Mouse (Mus musculus) adrenal gland, postnatal 36 days (tissue): ENCODE data around the gene Pdpk1. TPM values are rescaled to one million over a fixed set of nuclear protein-coding genes. Genes with fewer than 3 reads are reported as not detected.
A peak's percentile ranks its signal among the peaks of the same experiment; 100 is the strongest.

Source experiments
- DNase-seq, 2 experiments: peaks; one replicate each; pipeline ENCODE4 v3.0.0; 2021; ENCODE audit warnings: mixed read lengths in 1 of 2
- total RNA-seq, 2 experiments: library from RNA; stranded (reverse); gene quantifications; 2 replicates each; pipeline ENCODE4 v1.2.3; 2021

Gene Pdpk1
- total RNA-seq, 2 experiments from 2014 or later, result 55.5 to 59.7 TPM

GRCm38 (mm10) chr17:24037844-24038243, 112.9 kb downstream of the Pdpk1 start, which contains the start of gene Prss27:
TSS of gene Prss27 (plus strand) at chr17:24038144.
- DNase-seq, result no peak

GRCm38 (mm10) chr17:24037360-24037759, 113.4 kb downstream of the Pdpk1 start:
- no peak for DNase-seq

- peak; percentile 37 to 52 for DNase-seq
Measured at GRCm38 (mm10) chr17:24036954-24037353, 113.8 kb downstream of the Pdpk1 start.

GRCm38 (mm10) chr17:24035087-24035486, 115.6 kb downstream of the Pdpk1 start:
- DNase-seq, result no peak

GRCm38 (mm10) chr17:24030551-24030950, 120.2 kb downstream of the Pdpk1 start:
- no peak for DNase-seq

- no peak for DNase-seq
Measured at GRCm38 (mm10) chr17:24029477-24029876, 121.2 kb downstream of the Pdpk1 start.

Other genes with a start within 250 kb of the Pdpk1 start
- gene Dcpp3, start 233.5 kb downstream of the Pdpk1 start, total RNA-seq, result not detected
- gene Sbp, start 209.3 kb downstream of the Pdpk1 start, total RNA-seq, result not detected
- not detected for gene Sbpl, start 195.7 kb downstream of the Pdpk1 start, total RNA-seq
- gene Prss30, start 170.4 kb downstream of the Pdpk1 start, total RNA-seq, result under 1 TPM; 0.23 to 0.33 TPM
- not detected for gene Prss22, start 152.8 kb downstream of the Pdpk1 start, total RNA-seq
- gene Prss27, start 112.8 kb downstream of the Pdpk1 start, total RNA-seq, result under 1 TPM; 0.40 to 0.43 TPM
- 10 to 100 TPM; 16.2 to 19.4 TPM for gene Kctd5, start 77.4 kb downstream of the Pdpk1 start, total RNA-seq
- 10 to 100 TPM; 29.6 to 41.4 TPM for gene Amdhd2, start 12.8 kb upstream of the Pdpk1 start, total RNA-seq
- gene Atp6v0c, start 18.8 kb upstream of the Pdpk1 start, total RNA-seq, result 100 to 1,000 TPM; 434 to 448 TPM
- 10 to 100 TPM; 10.9 to 18.8 TPM for gene Tbc1d24, start 54.6 kb upstream of the Pdpk1 start, total RNA-seq
- gene Ntn3, start 58.6 kb upstream of the Pdpk1 start, total RNA-seq, result 1 to 10 TPM; 1.5 to 2.9 TPM
- 1 to 10 TPM; 5.7 to 6.4 TPM for gene Tedc2, start 69.9 kb upstream of the Pdpk1 start, total RNA-seq
- 1 to 10 TPM; 3.3 to 4.8 TPM for gene Ccnf, start 100.6 kb upstream of the Pdpk1 start, total RNA-seq
- gene Abca17, start 200.1 kb upstream of the Pdpk1 start, total RNA-seq, result under 1 TPM in 1 of 2 experiments, not detected in 1; 0.07 TPM
- gene Abca3, start 201.0 kb upstream of the Pdpk1 start, total RNA-seq, result 10 to 100 TPM; 19.8 to 24.4 TPM